Mouse (Mus musculus) neural tube, embryonic 14.5 days (tissue): ENCODE results near the gene Cep68. TPM values are rescaled to one million over a fixed set of nuclear protein-coding genes. Genes with fewer than 3 reads are reported as not detected.

Experiments used
- ATAC-seq: fragments of 200-750 bp; cut with Nextera tagmentation; 2 replicates; pipeline ENCODE4 v1.8.0; 2017; ENCODE audit warnings: low read depth, mild to moderate bottlenecking, moderate TSS enrichment, moderate library complexity
- H3K27ac ChIP-seq: fragments of 300-500 bp; sonication (generic); 2 replicates; pipeline ENCODE4 v1.5.1; 2014; ENCODE audit warnings: low read depth, mild to moderate bottlenecking, control low read depth, low read length, moderate library complexity, mixed read lengths
- H3K27me3 ChIP-seq: fragments of 300-500 bp; sonication (generic); 2 replicates; pipeline ENCODE4 v1.6.1; 2014; ENCODE audit warnings: low read length; ENCODE audit not compliant: control insufficient read depth, insufficient read depth
- H3K36me3 ChIP-seq: fragments of 300-500 bp; sonication (generic); 2 replicates; pipeline ENCODE4 v1.6.1; 2014; ENCODE audit warnings: low read length, mixed read lengths; ENCODE audit not compliant: control insufficient read depth, insufficient read depth
- H3K4me1 ChIP-seq: fragments of 300-500 bp; sonication (generic); 2 replicates; pipeline ENCODE4 v1.6.1; 2014; ENCODE audit warnings: low read length; ENCODE audit not compliant: control insufficient read depth, insufficient read depth
- H3K4me2 ChIP-seq: fragments of 300-500 bp; sonication (generic); 2 replicates; pipeline ENCODE4 v1.6.1; 2014; ENCODE audit warnings: mild to moderate bottlenecking, low read depth, low read length, control low read depth
- H3K4me3 ChIP-seq: fragments of 300-500 bp; sonication (generic); 2 replicates; pipeline ENCODE4 v1.5.1; 2014; ENCODE audit warnings: low read depth, low read length, control low read depth, mixed read lengths
- H3K9ac ChIP-seq: fragments of 300-500 bp; sonication (generic); replicated peaks from 2 replicates; pipeline ENCODE4 v1.6.1; 2014; ENCODE audit warnings: low read depth, mild to moderate bottlenecking, control low read depth, low read length, mixed read lengths
- H3K9me3 ChIP-seq: fragments of 300-500 bp; sonication (generic); 2 replicates; pipeline ENCODE4 v1.6.1; 2016; ENCODE audit warnings: low read length; ENCODE audit not compliant: control insufficient read depth
- WGBS: fragments of 180-500 bp; shearing (Covaris S2); extraction: QIAGEN DNeasy Blood & Tissue Kit; methylation state at CpG from one replicate; pipeline ENCODE4 v1.1.7; 2014; 5-methylcytosine and 5-hydroxymethylcytosine counted together
- polyA plus RNA-seq: library from polyadenylated mRNA; unstranded; fragments of >200 nt; fragmentation: Nextera tagmentation; extraction: Ambion mirVana; gene quantifications from 2 replicates; pipeline ENCODE4 v1.2.1, GENCODE M21; 2014

Gene Cep68
- polyA plus RNA-seq, 1 experiment from 2014 or later: 28.0 TPM

- Histone ChIP-seq H3K4me1 (no peaks in the 10 kb centered on the region), H3K27ac (no peak overlapping the region), H3K27me3 (no peaks in the 10 kb centered on the region), H3K4me3 (no peak overlapping the region), H3K36me3 (no peaks in the 10 kb centered on the region), H3K9ac (no peak overlapping the region), H3K4me2 (no peak overlapping the region), H3K9me3 (no peaks in the 10 kb centered on the region)
- no peak for ATAC-seq
- 88% methylated on average over 4 of the region's 4 CpGs for WGBS
Observed at GRCm38 (mm10) chr11:20254791-20255190, 5.6 kb upstream of the Cep68 start.

- Histone ChIP-seq H3K4me2 (no peak overlapping the region), H3K27me3 (no peaks in the 10 kb centered on the region), H3K4me1 (peaks cover 5% of the 10 kb centered on the region; the same call in 1 of the 2 replicates), H3K36me3 (no peaks in the 10 kb centered on the region), H3K27ac (no peak overlapping the region), H3K9me3 (no peaks in the 10 kb centered on the region), H3K9ac (no peak overlapping the region), H3K4me3 (no peak overlapping the region)
- WGBS: 82% methylated on average over 2 of the region's 2 CpGs
- ATAC-seq: no peak
Observed at GRCm38 (mm10) chr11:20253088-20253487, 3.9 kb upstream of the Cep68 start.

GRCm38 (mm10) chr11:20250476-20251178, 1.4 kb upstream of the Cep68 start:
- Histone ChIP-seq H3K36me3 (no peaks in the 10 kb centered on the region), H3K9me3 (no peaks in the 10 kb centered on the region), H3K9ac (no peak overlapping the region), H3K27ac (no peak overlapping the region), H3K4me1 (peaks cover 23% of the 10 kb centered on the region), H3K4me3 (no peak overlapping the region), H3K4me2 (no peak overlapping the region), H3K27me3 (no peaks in the 10 kb centered on the region)
- 87% methylated on average over 6 of the region's 6 CpGs for WGBS
- ATAC-seq: no peak

- WGBS: under 1% methylated on average over 36 of the region's 39 CpGs
Observed at GRCm38 (mm10) chr11:20248840-20249239, 389 bp downstream of the Cep68 start.

GRCm38 (mm10) chr11:20248277-20248676, 952 bp downstream of the Cep68 start:
- ATAC-seq: no peak
- H3K4me3 ChIP-seq: peak overlapping the region; percentile 96

More at GRCm38 (mm10) chr11:20248840-20249239, 389 bp downstream of the Cep68 start:
- Histone ChIP-seq H3K4me2 (peak overlapping the region; percentile 93), H3K4me1 (peaks cover 23% of the 10 kb centered on the region), H3K9me3 (no peaks in the 10 kb centered on the region), H3K4me3 (peak overlapping the region; percentile 96), H3K27ac (peak overlapping the region; percentile 90), H3K27me3 (no peaks in the 10 kb centered on the region), H3K36me3 (0 out of 2 replicates have a peak, but pooled peaks cover 3% of the 10 kb centered on the region), H3K9ac (peak overlapping the region; percentile 93)
- ATAC-seq: peak; percentile 81

GRCm38 (mm10) chr11:20247146-20247855, 1.9 kb downstream of the Cep68 start:
- no peak for ATAC-seq
- Histone ChIP-seq H3K4me3 (no peak overlapping the region), H3K9ac (no peak overlapping the region), H3K27me3 (no peaks in the 10 kb centered on the region), H3K9me3 (no peaks in the 10 kb centered on the region), H3K27ac (no peak overlapping the region), H3K4me2 (peak overlapping the region; percentile 93; the same call in 1 of the 2 replicates), H3K4me1 (peaks cover 23% of the 10 kb centered on the region), H3K36me3 (0 out of 2 replicates have a peak, but pooled peaks cover 3% of the 10 kb centered on the region)
- 81% methylated on average over 8 of the region's 8 CpGs for WGBS

More at GRCm38 (mm10) chr11:20248277-20248676, 952 bp downstream of the Cep68 start:
- no peaks in the 10 kb centered on the region for H3K27me3 ChIP-seq
- H3K27ac ChIP-seq: no peak overlapping the region
- H3K4me1 ChIP-seq: peaks cover 23% of the 10 kb centered on the region
- 13% methylated on average over 4 of the region's 4 CpGs for WGBS
- peak overlapping the region; percentile 93; the same call in 1 of the 2 replicates for H3K9ac ChIP-seq
- 0 out of 2 replicates have a peak, but pooled peaks cover 3% of the 10 kb centered on the region for H3K36me3 ChIP-seq
- H3K9me3 ChIP-seq: no peaks in the 10 kb centered on the region
- peak overlapping the region; percentile 93 for H3K4me2 ChIP-seq

GRCm38 (mm10) chr11:20246616-20247015, 2.6 kb downstream of the Cep68 start:
- 0 out of 2 replicates have a peak, but pooled peaks cover 3% of the 10 kb centered on the region for H3K36me3 ChIP-seq
- no peak overlapping the region for H3K9ac ChIP-seq
- H3K4me2 ChIP-seq: no peak overlapping the region
- H3K27me3 ChIP-seq: no peaks in the 10 kb centered on the region
- ATAC-seq: no peak
- no peaks in the 10 kb centered on the region for H3K9me3 ChIP-seq
- H3K4me3 ChIP-seq: no peak overlapping the region
- 65% methylated on average over 1 of the region's 1 CpGs for WGBS
- H3K4me1 ChIP-seq: peaks cover 23% of the 10 kb centered on the region
- H3K27ac ChIP-seq: no peak overlapping the region

- no peak for ATAC-seq
- H3K4me3 ChIP-seq: no peak overlapping the region
- H3K4me1 ChIP-seq: peaks cover 23% of the 10 kb centered on the region
- no peak overlapping the region for H3K4me2 ChIP-seq
- H3K27me3 ChIP-seq: no peaks in the 10 kb centered on the region
- peaks cover 12% of the 10 kb centered on the region; the same call in 1 of the 2 replicates for H3K36me3 ChIP-seq
- no peaks in the 10 kb centered on the region for H3K9me3 ChIP-seq
- no peak overlapping the region for H3K27ac ChIP-seq
- no peak overlapping the region for H3K9ac ChIP-seq
- WGBS: 89% methylated on average over 6 of the region's 6 CpGs
Observed at GRCm38 (mm10) chr11:20245316-20245715, 3.9 kb downstream of the Cep68 start.
